Mouse (Mus musculus) thymus, adult 2 months (tissue): ENCODE results near the gene Fyb2.

Experiments used
- CTCF ChIP-seq: fragments of 200-500 bp; IDR thresholded peaks from 2 replicates; pipeline ENCODE4 v1.5.1; 2012; ENCODE audit warnings: mild to moderate bottlenecking, control low read depth, low read length, moderate library complexity, borderline replicate concordance; ENCODE audit not compliant: control insufficient read depth, poor library complexity, insufficient read depth; ENCODE audit errors: extremely low read depth
- POLR2A ChIP-seq: fragments of 200-500 bp; IDR thresholded peaks from 2 replicates; pipeline ENCODE4 v1.6.1; 2012; ENCODE audit warnings: mild to moderate bottlenecking, low read length, control low read depth, moderate library complexity; ENCODE audit not compliant: control insufficient read depth, poor library complexity, insufficient read depth; ENCODE audit errors: extremely low read depth

DNA sequence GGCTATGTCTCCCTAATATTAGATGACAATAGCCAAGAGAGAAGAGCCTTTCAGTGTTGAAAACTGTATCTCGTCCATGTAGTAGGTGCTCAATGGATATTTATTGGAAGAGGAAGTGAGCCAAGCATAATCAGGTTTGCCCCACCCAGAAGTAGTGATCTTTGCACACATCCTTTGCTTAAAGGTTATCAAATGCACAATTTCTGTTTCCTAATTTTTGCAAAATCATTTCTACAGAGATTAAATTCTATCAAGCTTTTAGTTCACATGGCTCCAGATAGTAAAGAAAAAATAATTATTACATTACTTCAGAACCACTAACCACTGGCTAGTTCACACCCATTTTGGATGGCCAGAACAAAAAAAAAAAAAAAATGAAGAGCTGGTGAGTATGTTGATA lies 28.6 kb downstream of the Fyb2 start:
- TF ChIP-seq CTCF (no peak), POLR2A (no peak)
